Mouse (Mus musculus): ENCODE data around the gene Anxa7. TPM values are rescaled to one million over a fixed set of nuclear protein-coding genes. Genes with fewer than 3 reads are reported as not detected.
A peak's percentile ranks its signal among the peaks of the same experiment; 100 is the strongest.

Anxa7 gene
- polyA plus RNA-seq (2015; fragmentation: Nextera tagmentation; extraction: Ambion mirVana): 15.8 and 20.6 TPM in 2 replicates

DNA sequence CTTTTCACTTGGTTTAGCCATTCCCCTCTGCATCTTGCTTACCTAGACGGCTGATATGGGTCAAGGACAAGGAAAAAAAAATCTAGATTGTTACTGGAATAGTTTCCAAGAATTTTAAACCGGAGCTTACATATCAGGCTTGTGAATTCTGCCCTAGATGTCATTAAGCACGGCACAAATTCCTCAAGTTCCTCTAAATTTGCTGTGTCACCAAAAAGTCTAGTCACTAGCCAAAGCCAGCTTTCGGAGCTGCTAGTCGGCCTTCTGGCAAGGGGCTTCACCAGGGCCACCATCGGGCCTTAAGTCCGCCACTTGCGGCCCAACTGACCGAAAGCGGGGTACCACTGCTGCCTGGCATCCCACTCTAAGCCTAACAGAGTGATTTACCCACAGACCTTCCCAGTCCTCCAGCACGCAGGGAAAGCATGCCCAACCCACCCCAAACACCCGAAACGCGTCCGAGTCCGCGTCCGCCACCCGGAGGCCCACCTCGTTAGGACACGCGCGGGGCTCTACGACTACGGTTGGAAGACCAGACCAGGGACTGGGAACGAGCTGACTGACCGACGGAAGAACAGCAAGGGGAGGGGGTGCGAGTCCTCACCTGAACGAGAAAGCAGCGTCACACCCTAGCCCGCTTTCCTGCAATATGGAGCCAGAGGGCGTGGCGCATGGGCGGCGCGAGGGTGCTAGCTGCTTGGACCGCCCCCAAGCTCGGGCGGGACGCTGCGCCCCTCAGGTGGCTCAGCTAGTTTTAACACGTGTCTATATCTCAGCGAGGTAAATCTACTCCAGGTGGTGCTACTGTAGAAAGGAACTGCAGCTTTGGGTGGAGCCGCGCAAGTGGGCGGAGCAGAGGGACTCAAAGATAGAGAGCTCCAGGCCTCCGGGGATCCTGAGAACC is at the start of gene Anxa7:
Gene Anxa7, minus strand, starts transcription at position 843 of the 904 bp plus-strand sequence.
- peak within 1 kb of the TSS; percentile 65 for H3K27ac ChIP-seq (replicated peaks)
- peaks cover 17% of the 10 kb centered on the region; the same call in 1 of the 2 replicates for H3K4me1 ChIP-seq (replicated peaks)
- WGBS: 1% methylated on average over 48 of the region's 48 CpGs
- peak within 1 kb of the TSS; percentile 82 for H3K4me3 ChIP-seq
- H3K4me2 ChIP-seq: peak within 1 kb of the TSS; percentile 95
- no peaks in the 10 kb centered on the region for H3K9me3 ChIP-seq
- H3K36me3 ChIP-seq: no peaks in the 10 kb centered on the region
- peak within 1 kb of the TSS; percentile 62 for H3K9ac ChIP-seq
- no peaks in the 10 kb centered on the region for H3K27me3 ChIP-seq
- peak; percentile 86 for ATAC-seq (ENCODE audit: low FRiP score, low read depth)

GRCm38 (mm10) chr14:20529643-20530042 is 49.7 kb upstream of the Anxa7 start:
- no peak overlapping the region for H3K9ac ChIP-seq
- no peak overlapping the region for H3K27ac ChIP-seq (replicated peaks)
- no peaks in the 10 kb centered on the region for H3K27me3 ChIP-seq
- no peaks in the 10 kb centered on the region for H3K4me1 ChIP-seq (replicated peaks)
- H3K9me3 ChIP-seq: no peaks in the 10 kb centered on the region
- H3K4me3 ChIP-seq: no peak overlapping the region
- H3K4me2 ChIP-seq: no peak overlapping the region
- H3K36me3 ChIP-seq: no peaks in the 10 kb centered on the region
- 95% methylated on average over 4 of the region's 4 CpGs for WGBS
- no peak for ATAC-seq (ENCODE audit: low FRiP score, low read depth)

DNA sequence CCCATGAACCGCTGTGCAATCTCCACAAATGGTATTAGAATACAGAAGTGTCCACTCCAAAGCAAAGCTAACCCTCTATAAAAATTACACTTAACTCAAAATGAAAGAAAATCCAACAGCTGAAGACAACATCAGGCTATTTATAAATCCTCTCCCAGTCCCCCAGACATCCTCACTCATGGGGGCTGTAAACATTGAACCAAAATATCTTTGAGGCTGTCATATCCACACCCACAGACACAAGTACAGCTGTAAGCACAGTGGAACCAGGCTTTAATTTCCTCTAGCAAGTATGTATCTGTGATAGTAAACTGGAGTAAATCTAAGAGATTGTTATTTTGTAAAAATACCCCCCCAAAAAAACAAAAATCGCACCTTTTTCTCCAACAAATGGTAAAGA is 40.2 kb upstream of the Anxa7 start:
- H3K27me3 ChIP-seq: no peaks in the 10 kb centered on the region
- H3K9ac ChIP-seq: no peak overlapping the region
- H3K36me3 ChIP-seq: peaks cover 34% of the 10 kb centered on the region
- H3K4me3 ChIP-seq: no peak overlapping the region
- WGBS: 94% methylated on average over 2 of the region's 2 CpGs
- H3K4me2 ChIP-seq: no peak overlapping the region
- no peak for ATAC-seq (ENCODE audit: low FRiP score, low read depth)
- H3K27ac ChIP-seq (replicated peaks): no peak overlapping the region
- H3K9me3 ChIP-seq: no peaks in the 10 kb centered on the region
- H3K4me1 ChIP-seq (replicated peaks): no peaks in the 10 kb centered on the region

DNA sequence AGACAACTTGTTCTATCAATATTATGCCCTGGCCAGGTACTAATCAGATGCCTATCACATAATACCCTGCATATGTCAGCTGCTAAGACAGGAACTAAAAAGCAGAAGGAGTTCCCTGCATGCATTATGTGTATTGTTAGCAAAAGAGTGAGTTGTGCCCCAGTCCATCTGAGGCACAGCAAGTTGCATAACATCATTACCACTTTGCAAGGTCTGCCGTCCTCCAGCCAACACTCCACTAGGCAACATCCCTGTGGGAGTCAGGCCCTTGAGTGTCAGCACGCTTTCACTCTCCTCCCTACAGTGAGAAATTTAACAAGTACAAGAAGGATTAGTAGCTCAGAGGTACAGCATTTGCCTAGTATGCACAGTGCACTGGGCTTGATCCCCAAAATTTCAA is 28.5 kb upstream of the Anxa7 start:
- H3K27ac ChIP-seq (replicated peaks): no peak overlapping the region
- H3K9ac ChIP-seq: no peak overlapping the region
- H3K9me3 ChIP-seq: no peaks in the 10 kb centered on the region
- H3K4me1 ChIP-seq (replicated peaks): no peaks in the 10 kb centered on the region
- peaks cover 9% of the 10 kb centered on the region; the same call in 1 of the 2 replicates for H3K36me3 ChIP-seq
- no peak overlapping the region for H3K4me3 ChIP-seq
- WGBS: 71% methylated on average over 2 of the region's 2 CpGs
- no peaks in the 10 kb centered on the region for H3K27me3 ChIP-seq
- no peak for ATAC-seq (ENCODE audit: low FRiP score, low read depth)
- H3K4me2 ChIP-seq: no peak overlapping the region

DNA sequence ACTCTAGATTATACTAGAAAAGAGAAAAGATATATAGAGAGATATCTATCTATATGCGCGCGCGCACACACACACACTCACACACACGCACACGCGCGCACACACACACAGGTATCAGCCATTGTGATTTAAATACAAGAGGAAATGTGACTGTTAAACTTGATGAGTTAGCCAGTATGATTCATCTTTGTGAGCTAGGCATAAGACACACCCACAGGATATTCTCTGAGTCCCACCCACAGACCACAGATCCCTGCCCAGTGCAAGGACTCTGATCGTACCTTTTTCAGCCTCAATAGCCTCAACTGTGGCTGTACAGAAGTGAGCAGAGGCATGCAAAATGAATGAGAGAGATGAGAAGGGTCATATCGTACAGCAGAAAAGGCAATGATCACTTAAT is 23.0 kb upstream of the Anxa7 start:
- Histone ChIP-seq H3K4me2 (no peak overlapping the region), H3K36me3 (peaks cover 11% of the 10 kb centered on the region), H3K4me1 (replicated peaks) (no peaks in the 10 kb centered on the region), H3K9ac (no peak overlapping the region), H3K4me3 (no peak overlapping the region), H3K27me3 (no peaks in the 10 kb centered on the region), H3K9me3 (no peaks in the 10 kb centered on the region), H3K27ac (replicated peaks) (no peak overlapping the region)
- no peak for ATAC-seq (ENCODE audit: low FRiP score, low read depth)
- WGBS: 96% methylated on average over 10 of the region's 10 CpGs

DNA sequence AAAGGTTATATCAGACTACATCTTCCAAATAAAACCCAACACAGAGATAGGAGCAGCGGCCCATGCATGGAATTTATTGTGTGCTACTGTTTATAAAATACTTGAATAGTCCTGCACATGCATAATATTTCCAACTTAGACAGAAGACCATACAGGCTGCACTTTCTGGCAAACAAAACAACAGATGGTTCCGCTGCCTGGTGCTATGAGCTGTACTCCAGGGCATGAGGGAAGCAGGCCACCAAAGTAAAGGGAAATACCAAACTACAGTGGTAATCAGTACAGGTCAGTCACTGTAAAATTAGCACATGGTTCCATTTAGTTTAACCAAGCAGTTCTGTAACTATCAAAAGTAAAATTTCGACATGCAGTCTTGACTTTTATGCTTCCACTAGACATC is 20.0 kb upstream of the Anxa7 start:
- Histone ChIP-seq H3K36me3 (peaks cover 31% of the 10 kb centered on the region), H3K4me2 (no peak overlapping the region), H3K9me3 (no peaks in the 10 kb centered on the region), H3K4me1 (replicated peaks) (no peaks in the 10 kb centered on the region), H3K4me3 (no peak overlapping the region), H3K9ac (no peak overlapping the region), H3K27ac (replicated peaks) (no peak overlapping the region), H3K27me3 (no peaks in the 10 kb centered on the region)
- no peak for ATAC-seq (ENCODE audit: low FRiP score, low read depth)
- 90% methylated on average over 3 of the region's 3 CpGs for WGBS

DNA sequence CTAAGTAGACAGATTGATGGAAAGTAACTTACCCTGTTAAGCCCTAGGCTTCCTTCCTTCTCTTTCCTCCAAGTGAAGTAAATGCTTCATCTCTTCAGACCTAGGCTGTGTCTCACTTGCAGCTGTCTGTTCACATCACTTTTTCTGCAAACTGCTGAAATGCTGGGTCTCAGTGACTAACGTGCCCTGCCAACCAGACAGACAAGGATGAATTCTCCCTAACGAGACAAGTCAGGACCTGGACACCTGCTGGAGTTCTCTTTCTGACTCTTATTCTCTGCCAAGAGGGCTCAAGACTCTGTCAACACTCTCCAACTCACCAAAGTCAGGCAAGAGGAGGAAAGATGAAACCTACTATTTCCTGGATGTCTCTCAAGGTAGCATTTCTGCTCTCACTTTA is 16.7 kb upstream of the Anxa7 start, which contains the start of gene Mss51:
Gene Mss51, minus strand, starts transcription at position 299 of the 400 bp plus-strand sequence.
- WGBS: 77% methylated on average over 2 of the region's 2 CpGs
- H3K27me3 ChIP-seq: no peaks in the 10 kb centered on the region
- H3K4me1 ChIP-seq (replicated peaks): no peaks in the 10 kb centered on the region
- H3K27ac ChIP-seq (replicated peaks): no peak within 1 kb of the TSS
- H3K9ac ChIP-seq: no peak within 1 kb of the TSS
- H3K4me2 ChIP-seq: no peak within 1 kb of the TSS
- no peak for ATAC-seq (ENCODE audit: low FRiP score, low read depth)
- peaks cover 35% of the 10 kb centered on the region for H3K36me3 ChIP-seq
- no peak within 1 kb of the TSS for H3K4me3 ChIP-seq
- no peaks in the 10 kb centered on the region for H3K9me3 ChIP-seq

DNA sequence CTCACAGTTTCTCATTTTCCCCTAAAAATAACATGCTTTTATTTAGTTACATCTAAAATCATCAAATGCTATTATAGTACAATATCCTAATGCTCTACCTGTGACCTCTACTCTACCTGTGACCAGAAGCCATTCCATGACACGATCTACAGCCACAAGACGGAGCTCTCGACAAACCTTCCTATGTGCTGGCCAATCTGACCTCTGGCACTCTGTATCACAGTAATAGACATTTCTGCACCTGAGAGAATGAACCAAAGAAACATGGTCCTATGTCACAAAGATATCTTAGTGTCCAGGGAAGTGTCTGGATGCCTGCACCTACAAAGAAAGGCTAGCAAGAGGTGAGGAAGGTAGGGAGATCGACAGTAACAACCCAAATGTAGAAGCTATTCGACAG is 6.1 kb upstream of the Anxa7 start:
- Histone ChIP-seq H3K27ac (replicated peaks) (no peak overlapping the region), H3K4me2 (no peak overlapping the region), H3K9ac (no peak overlapping the region), H3K4me1 (replicated peaks) (no peaks in the 10 kb centered on the region), H3K36me3 (peaks cover 12% of the 10 kb centered on the region), H3K9me3 (no peaks in the 10 kb centered on the region), H3K27me3 (no peaks in the 10 kb centered on the region), H3K4me3 (no peak overlapping the region)
- 98% methylated on average over 5 of the region's 5 CpGs for WGBS
- ATAC-seq (ENCODE audit: low FRiP score, low read depth): no peak

- no peak overlapping the region for H3K4me2 ChIP-seq
- no peak overlapping the region for H3K27ac ChIP-seq (replicated peaks)
- ATAC-seq (ENCODE audit: low FRiP score, low read depth): no peak
- no peak overlapping the region for H3K9ac ChIP-seq
- 95% methylated on average over 7 of the region's 7 CpGs for WGBS
- H3K27me3 ChIP-seq: no peaks in the 10 kb centered on the region
- peaks cover 17% of the 10 kb centered on the region; the same call in 1 of the 2 replicates for H3K4me1 ChIP-seq (replicated peaks)
- peaks cover 9% of the 10 kb centered on the region for H3K36me3 ChIP-seq
- H3K9me3 ChIP-seq: no peaks in the 10 kb centered on the region
- H3K4me3 ChIP-seq: no peak overlapping the region
Observed at GRCm38 (mm10) chr14:20482051-20482751, 2.3 kb upstream of the Anxa7 start.

DNA sequence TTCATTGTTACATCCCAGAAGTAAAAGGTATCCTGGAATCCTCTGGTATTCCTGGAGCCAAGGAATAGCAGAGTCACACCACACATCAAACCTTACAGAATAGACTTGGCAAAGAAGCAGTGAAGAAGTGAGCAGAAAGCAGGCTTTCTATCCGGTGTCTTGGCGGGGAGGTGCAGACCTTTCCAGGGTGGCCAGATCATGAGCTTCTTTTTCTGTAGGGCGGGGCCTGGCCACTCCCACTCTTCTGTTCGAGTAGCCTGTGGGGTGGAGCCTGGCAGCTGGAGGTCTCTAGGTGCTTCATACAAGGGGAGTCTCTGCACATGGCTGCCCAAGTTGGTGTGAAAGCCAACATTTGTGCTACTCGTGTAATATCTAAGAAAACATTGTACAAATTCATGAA is 1.3 kb upstream of the Anxa7 start:
- no peak overlapping the region for H3K4me2 ChIP-seq
- no peak for ATAC-seq (ENCODE audit: low FRiP score, low read depth)
- H3K27ac ChIP-seq (replicated peaks): no peak overlapping the region
- peaks cover 17% of the 10 kb centered on the region; the same call in 1 of the 2 replicates for H3K4me1 ChIP-seq (replicated peaks)
- no peak overlapping the region for H3K9ac ChIP-seq
- H3K4me3 ChIP-seq: no peak overlapping the region
- no peaks in the 10 kb centered on the region for H3K9me3 ChIP-seq
- WGBS: 27% methylated on average over 5 of the region's 5 CpGs
- H3K27me3 ChIP-seq: no peaks in the 10 kb centered on the region
- H3K36me3 ChIP-seq: 0 out of 2 replicates have a peak, but pooled peaks cover 3% of the 10 kb centered on the region

- 0 out of 2 replicates have a peak, but pooled peaks cover 3% of the 10 kb centered on the region for H3K36me3 ChIP-seq
- no peaks in the 10 kb centered on the region for H3K27me3 ChIP-seq
- WGBS: 60% methylated on average over 1 of the region's 1 CpGs
- ATAC-seq (ENCODE audit: low FRiP score, low read depth): no peak
- no peak overlapping the region for H3K27ac ChIP-seq (replicated peaks)
- peak overlapping the region; percentile 62 for H3K9ac ChIP-seq
- H3K9me3 ChIP-seq: no peaks in the 10 kb centered on the region
- peak overlapping the region; percentile 82 for H3K4me3 ChIP-seq
- peak overlapping the region; percentile 95 for H3K4me2 ChIP-seq
- peaks cover 17% of the 10 kb centered on the region; the same call in 1 of the 2 replicates for H3K4me1 ChIP-seq (replicated peaks)
Observed at GRCm38 (mm10) chr14:20480195-20480579, 254 bp upstream of the Anxa7 start.

DNA sequence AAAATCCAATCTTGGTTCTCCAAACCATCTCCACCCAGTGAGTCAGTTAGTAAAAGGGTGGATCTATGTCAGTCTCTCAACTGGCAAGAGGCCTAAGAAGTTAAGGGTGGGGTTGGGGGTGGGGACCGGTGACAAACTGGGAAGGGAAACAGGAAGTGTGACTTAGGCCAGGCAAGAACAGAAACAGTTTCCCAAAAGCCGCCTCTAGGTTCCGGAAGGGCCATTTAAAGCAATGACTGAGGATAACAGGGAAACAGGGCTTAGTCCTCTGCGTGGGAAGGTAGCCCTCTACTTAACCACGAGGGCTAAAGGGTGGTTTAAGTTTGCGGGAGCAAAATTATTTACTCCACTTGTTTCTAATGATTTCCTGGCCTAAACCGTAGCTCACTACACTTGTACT is 1.1 kb downstream of the Anxa7 start:
- peak overlapping the region; percentile 62; the same call in 1 of the 2 replicates for H3K9ac ChIP-seq
- H3K4me1 ChIP-seq (replicated peaks): peaks cover 17% of the 10 kb centered on the region; the same call in 1 of the 2 replicates
- 29% methylated on average over 7 of the region's 7 CpGs for WGBS
- H3K9me3 ChIP-seq: no peaks in the 10 kb centered on the region
- peak overlapping the region; percentile 95 for H3K4me2 ChIP-seq
- no peaks in the 10 kb centered on the region for H3K27me3 ChIP-seq
- no peak for ATAC-seq (ENCODE audit: low FRiP score, low read depth)
- no peaks in the 10 kb centered on the region for H3K36me3 ChIP-seq
- H3K27ac ChIP-seq (replicated peaks): peak overlapping the region; percentile 65; the same call in 1 of the 2 replicates
- H3K4me3 ChIP-seq: peak overlapping the region; percentile 82
